Mouse (Mus musculus) regulatory T cell (primary cell): Measurements from ENCODE around the gene Eif3k.

Experiments
- in situ Hi-C: fragments of 300-600 bp; cut with MboI, MseI; formaldehyde crosslinking; loops from one replicate; pipeline ENCODE4 v1.15.1; 2025; ENCODE audit warnings: high pct_unique_total_duplicates

Eif3k gene

GRCm38 (mm10) chr7:28959505-28960045 lies 22.1 kb downstream of the Eif3k start:
- in situ Hi-C loops = no loop called here

GRCm38 (mm10) chr7:28958770-28959169 lies 22.9 kb downstream of the Eif3k start:
- in situ Hi-C loops = no loop called here

- in situ Hi-C loops = no loop called here
Observed at GRCm38 (mm10) chr7:28957997-28958725, 23.5 kb downstream of the Eif3k start.

DNA sequence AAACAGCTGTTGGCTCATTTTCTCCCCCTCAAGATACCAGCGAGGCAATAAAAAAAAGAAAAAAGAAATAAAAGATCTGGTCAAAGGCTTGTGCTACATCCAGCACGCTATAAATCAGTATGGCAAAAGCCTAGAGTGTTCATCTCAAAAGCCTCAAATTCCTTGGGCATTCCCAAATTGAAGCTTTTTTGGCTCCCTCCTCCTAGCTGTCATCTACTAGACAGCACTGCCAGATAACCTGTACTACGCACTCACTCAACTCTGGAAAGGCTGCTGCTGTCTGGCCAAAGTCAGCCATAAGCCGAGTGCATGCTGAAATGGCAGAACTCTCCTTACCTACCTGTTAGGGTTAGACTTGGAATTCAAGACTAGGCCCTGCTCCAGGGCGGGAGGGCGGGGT lies 24.4 kb downstream of the Eif3k start:
- in situ Hi-C loops = no loop called here

DNA sequence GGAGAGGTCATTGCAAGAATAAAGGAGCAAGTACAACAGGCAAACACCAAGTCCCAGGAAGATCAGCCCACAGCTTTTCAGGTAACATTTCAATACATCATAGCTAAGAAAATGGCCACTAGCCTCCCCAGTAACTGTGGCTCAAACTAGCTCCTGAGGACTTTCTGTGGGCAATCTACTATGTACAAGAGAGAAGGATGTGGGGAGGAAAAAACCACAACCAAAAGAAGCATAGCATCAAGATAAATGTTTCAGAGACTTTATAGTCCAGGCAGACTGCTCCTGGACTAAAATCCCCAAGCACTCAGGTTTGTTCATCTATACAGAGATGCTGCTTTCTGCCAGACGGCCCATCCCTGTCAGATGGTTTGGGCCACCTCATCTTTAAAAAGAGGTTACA lies 25.4 kb downstream of the Eif3k start:
- in situ Hi-C loops = no loop called here

DNA sequence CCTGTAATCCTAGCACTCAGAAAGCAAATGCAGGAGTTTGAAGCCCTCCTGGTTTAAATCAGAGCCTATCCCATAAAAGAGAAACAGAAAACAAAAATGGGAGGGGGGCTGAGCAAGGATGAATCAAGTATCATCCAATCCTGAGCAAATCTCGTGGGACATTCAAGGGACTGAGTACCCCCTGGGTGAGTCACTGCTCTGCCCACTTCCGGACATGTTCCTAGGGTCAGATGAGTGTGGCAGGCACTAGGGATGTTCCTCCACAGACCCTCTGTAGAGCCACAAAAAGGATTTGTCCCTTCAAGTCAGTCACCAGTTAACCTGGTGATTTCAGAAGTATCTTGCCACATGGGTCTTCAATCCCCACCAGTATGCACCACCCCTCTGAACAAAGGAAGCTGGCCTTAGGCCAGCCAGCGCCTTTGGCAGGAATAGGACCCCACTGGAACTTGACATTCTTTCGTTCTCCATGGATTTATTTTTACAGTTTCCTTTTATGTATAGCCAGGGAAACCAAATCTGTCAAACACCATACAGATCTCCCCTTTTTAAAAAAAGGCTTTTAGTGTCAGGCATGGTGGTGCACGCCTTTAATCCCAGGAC lies 26.3 kb downstream of the Eif3k start:
- in situ Hi-C loops = no loop called here

DNA sequence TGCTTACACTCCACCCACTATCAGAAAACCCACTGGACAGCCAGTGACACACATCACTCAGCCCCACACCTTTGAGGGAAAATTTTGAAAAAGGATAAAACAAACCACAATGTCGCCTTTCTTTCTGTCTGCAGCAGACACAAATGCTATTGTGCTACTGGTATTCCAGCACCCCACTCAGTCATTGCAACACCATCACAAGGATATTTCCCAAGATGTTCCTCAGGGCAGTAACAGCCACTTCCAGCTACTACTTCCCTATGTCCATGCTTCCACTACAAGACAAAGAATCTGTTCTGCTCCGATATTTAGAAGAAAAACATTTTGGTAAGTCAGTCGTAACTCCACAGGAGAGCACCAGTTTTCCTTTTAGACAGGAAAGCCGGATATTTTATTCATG lies 26.9 kb downstream of the Eif3k start:
- in situ Hi-C loops = no loop called here

- in situ Hi-C loops = no loop called here
Observed at GRCm38 (mm10) chr7:28953476-28954376, 27.9 kb downstream of the Eif3k start.

- in situ Hi-C loops = no loop called here
Observed at GRCm38 (mm10) chr7:28952786-28953185, 28.9 kb downstream of the Eif3k start.

GRCm38 (mm10) chr7:28951764-28952163 lies 29.9 kb downstream of the Eif3k start:
- in situ Hi-C loops = no loop called here

DNA sequence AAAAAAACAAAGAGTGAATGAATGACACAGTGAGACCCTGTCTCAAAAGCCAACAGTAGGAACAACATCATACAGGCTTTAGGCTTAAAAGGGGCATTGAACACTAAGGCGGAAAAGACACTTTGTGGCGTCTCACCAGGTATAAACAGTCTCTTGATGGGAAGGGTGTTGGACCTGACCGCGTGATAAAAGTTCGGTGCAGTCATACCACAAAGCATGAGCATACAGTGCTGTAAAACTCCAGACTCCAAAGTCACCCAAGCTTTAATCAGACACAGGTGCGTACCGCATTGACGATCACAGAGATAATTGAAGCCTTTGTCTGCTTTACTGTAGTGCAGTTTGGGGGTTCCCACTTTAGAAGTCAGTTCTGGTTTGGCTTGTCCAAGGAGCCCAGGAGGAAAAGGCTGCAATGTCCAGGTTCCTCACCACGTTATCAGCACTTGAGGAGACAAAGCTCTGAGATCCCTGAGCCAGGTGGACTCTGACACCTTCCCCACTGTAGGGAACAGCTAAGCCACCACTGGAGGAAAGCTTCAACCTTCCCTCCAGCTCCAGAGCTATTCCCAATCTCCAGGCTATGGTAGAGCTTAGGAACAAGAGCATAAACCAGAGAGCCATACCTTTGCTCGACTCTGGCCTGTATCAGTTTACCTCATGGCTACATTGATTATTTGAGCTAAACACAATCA lies 31.2 kb downstream of the Eif3k start:
- in situ Hi-C loops = no loop called here

- in situ Hi-C loops = no loop called here
Observed at GRCm38 (mm10) chr7:28949298-28949697, 32.4 kb downstream of the Eif3k start.

DNA sequence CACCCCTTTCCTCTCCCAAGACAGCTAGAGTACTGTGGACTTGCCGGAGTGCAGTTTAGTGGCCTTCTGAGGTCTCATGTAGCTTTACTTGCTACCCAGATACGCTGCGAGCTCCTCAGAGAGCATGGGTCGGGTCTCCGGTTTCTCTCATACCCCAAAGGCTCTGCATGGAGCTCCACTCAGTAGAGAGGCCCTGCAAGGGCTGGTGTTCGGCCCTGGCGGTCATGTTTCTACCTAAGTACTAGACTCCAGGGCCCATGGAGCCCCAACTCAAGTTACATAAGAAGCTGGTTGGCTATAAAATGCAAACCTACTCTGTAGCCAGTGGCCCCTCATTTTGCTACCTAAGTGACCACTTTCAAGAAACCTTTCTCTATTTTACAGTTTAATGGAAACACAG lies 32.9 kb downstream of the Eif3k start:
- in situ Hi-C loops = no loop called here

DNA sequence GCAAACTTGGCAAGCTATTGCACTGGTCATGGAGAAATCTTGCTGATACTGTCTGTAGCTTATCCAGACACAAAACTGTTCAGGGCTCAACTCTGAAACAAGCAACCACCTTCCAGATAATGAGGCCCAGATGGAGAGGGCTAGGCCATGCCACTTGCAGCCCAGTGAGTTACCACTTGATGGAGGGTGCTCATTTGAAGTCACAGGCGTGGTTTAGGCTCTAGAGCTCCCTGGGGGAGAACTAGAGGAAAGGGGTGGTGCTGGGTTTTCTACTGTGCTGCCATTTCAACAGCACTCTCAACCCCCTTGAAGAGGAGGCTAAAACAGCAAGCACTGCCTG lies 35.4 kb downstream of the Eif3k start:
- in situ Hi-C loops = no loop called here

DNA sequence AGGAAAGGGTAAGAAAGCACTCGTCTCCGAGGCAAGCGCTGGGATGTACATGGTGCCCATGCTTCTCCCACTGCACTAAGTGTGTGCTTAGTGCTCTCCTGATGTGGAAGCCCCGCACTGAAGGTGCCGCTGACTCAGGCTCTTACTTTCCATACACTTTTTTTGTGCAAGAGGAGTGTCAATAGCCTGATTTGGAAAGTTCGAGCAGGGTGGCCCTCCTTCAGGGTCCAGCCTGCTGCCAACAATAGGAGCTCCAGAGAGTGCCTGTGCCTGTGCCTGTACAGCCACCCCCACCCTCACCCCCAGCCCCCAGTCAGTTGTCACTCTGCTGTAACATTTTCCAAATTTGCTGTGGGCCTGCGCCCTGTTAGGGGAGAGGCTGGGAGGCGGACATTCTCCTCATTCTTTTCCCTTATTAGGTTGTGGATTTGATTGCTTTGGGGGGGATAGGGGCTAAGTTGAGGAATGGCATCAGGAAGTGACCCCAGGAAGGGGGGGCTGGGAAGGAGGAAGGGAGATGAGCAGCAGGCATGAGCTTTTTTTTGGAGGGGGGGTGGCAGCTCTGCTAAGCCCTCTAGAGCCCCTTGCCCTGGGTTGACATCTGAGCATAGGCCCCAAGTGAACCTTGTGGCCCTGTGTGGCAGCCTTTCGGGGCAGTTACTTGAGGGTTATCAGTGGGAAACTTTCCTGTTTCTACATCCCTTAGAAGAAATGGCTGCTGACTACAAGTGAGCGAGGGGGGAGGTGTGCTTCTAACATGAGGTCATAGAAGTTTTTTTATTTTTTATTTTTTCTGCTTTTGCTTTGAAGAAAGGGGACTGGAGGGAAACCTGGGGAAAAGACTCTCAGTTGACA lies 36.0 kb downstream of the Eif3k start:
- in situ Hi-C loops = no loop called here

- in situ Hi-C loops = no loop called here
Observed at GRCm38 (mm10) chr7:28944756-28945415, 36.8 kb downstream of the Eif3k start.

GRCm38 (mm10) chr7:28943451-28944180 lies 38.0 kb downstream of the Eif3k start:
- in situ Hi-C loops = no loop called here

DNA sequence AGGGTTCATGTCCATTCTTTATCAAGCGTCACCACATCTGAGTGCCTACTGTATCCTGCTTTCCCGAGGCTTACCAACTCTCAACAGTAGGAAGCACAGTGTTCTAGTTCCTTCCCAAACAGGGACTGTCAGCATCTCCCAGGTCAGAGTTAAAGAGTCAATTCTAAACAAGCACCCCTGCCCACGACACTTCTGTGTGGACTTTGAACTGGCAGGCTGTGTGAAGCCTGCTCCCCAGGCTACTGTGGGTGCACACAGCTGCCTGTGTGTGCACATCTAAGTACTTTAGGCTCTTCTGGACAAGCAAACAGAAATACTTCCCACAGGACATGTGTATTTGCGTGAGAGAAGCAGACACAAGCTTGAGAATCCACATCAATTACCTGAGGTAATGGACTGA lies 40.1 kb downstream of the Eif3k start:
- in situ Hi-C loops = no loop called here

DNA sequence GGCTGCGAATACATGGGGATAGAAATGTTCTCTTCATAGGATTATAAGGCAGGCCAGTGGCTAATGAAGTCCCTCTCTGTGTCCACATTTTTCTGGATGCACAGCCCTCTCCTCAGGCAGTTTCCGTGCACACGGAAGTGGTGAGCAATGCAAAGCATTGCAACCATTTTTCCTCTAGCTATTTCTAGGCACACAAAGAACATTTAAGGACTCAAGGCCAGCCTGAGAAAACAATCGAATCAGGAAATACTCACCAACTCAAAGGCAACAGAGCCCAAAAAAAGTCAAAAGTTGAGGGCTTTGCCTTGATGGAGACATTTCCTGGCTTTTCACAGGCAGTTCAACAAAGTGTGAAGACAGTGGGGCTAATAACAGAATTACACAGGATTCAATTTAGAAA lies 40.5 kb downstream of the Eif3k start:
- in situ Hi-C loops = no loop called here
